Mouse (Mus musculus) ES-E14 (cell line): ENCODE measurements around the gene 9930021J03Rik.

Source experiments
- CHD2 ChIP-seq: IDR thresholded peaks from 2 replicates; pipeline ENCODE4 v1.6.1; 2014; ENCODE audit warnings: mild to moderate bottlenecking, low read depth, low read length, inconsistent platforms
- MAFK ChIP-seq: IDR thresholded peaks from 2 replicates; pipeline ENCODE4 v1.6.1; 2014; ENCODE audit warnings: mild to moderate bottlenecking, low read depth, low read length, inconsistent platforms; ENCODE audit not compliant: insufficient read depth

GRCm38 (mm10) chr19:29704436-29704835, 101.4 kb downstream of the 9930021J03Rik start:
- no peak for TF ChIP-seq CHD2
- TF ChIP-seq MAFK, result no peak
